Mouse (Mus musculus) MEL (cell line): Measurements from ENCODE around the gene Scg5. TPM values are rescaled to one million over a fixed set of nuclear protein-coding genes. Genes with fewer than 3 reads are reported as not detected.

ENCODE experiments used
- DNase-seq: peaks from one replicate; pipeline ENCODE4 v3.0.0; 2011; ENCODE audit warnings: low read depth, low spot score
- H3K27ac ChIP-seq: 2 replicates; pipeline ENCODE4 v1.5.1; 2012; ENCODE audit warnings: low read depth, mild to moderate bottlenecking, control low read depth, low read length, moderate library complexity; ENCODE audit not compliant: control insufficient read depth
- H3K27me3 ChIP-seq, 2 experiments: fragments of 150-350 bp in 1 of 2; sonication (generic) in 1 of 2; 2 replicates each; pipeline ENCODE4 v1.6.1; 2012; ENCODE audit warnings: low read length in 2 of 2, mild to moderate bottlenecking in 2 of 2, improper control_type of control experiment in 1 of 2, moderate library complexity in 1 of 2; ENCODE audit not compliant: insufficient read depth in 2 of 2, control insufficient read depth in 1 of 2
- H3K36me3 ChIP-seq, 2 experiments: 2 replicates each; pipeline ENCODE4 v1.6.1; 2012 to 2014; ENCODE audit warnings: low read length in 2 of 2, improper control_type of control experiment in 1 of 2, inconsistent platforms in 1 of 2, mild to moderate bottlenecking in 1 of 2; ENCODE audit not compliant: insufficient read depth in 2 of 2, control insufficient read depth in 1 of 2
- H3K4me1 ChIP-seq, 2 experiments: fragments of 150-350 bp in 1 of 2; sonication (generic) in 1 of 2; 2 replicates each; pipeline ENCODE4 v1.6.1; 2012; ENCODE audit warnings: low read length in 2 of 2, improper control_type of control experiment in 1 of 2, mild to moderate bottlenecking in 1 of 2; ENCODE audit not compliant: insufficient read depth in 2 of 2, control insufficient read depth in 1 of 2
- H3K4me3 ChIP-seq, 2 experiments: fragments of 150-350 bp in 1 of 2; sonication (generic) in 1 of 2; 2 replicates each; pipeline ENCODE4 v1.5.1; 2012; ENCODE audit warnings: low read depth in 2 of 2, low read length in 2 of 2, mild to moderate bottlenecking in 2 of 2, moderate library complexity in 2 of 2, control low read depth in 1 of 2, improper control_type of control experiment in 1 of 2; ENCODE audit not compliant: control insufficient read depth in 1 of 2, insufficient read depth in 1 of 2
- H3K79me2 ChIP-seq: 2 replicates; pipeline ENCODE4 v1.6.1; 2012; ENCODE audit warnings: mild to moderate bottlenecking, low read length, moderate library complexity; ENCODE audit not compliant: control insufficient read depth, poor library complexity, insufficient read depth
- H3K9ac ChIP-seq: 2 replicates; pipeline ENCODE4 v1.6.1; 2012; ENCODE audit warnings: low read depth, mild to moderate bottlenecking, control low read depth, low read length, moderate library complexity; ENCODE audit not compliant: control insufficient read depth, poor library complexity, severe bottlenecking
- H3K9me3 ChIP-seq: fragments of 150-350 bp; sonication (generic); replicated peaks from 2 replicates; pipeline ENCODE4 v1.6.1; 2012; ENCODE audit warnings: mild to moderate bottlenecking, low read length, improper control_type of control experiment, moderate library complexity; ENCODE audit not compliant: insufficient read depth
- CHD2 ChIP-seq: IDR thresholded peaks from 2 replicates; pipeline ENCODE4 v1.6.1; 2011; ENCODE audit warnings: low read length, improper control_type of control experiment
- CTCF ChIP-seq, 3 experiments: IDR thresholded peaks in 2 of 3; conservative IDR thresholded peaks in 1 of 3; 2 replicates each; pipeline ENCODE4 v1.5.1; 2011 to 2012; ENCODE audit warnings: low read length in 3 of 3, low read depth in 2 of 3, mild to moderate bottlenecking in 2 of 3, improper control_type of control experiment in 1 of 3, inconsistent platforms in 1 of 3, mixed read lengths in 1 of 3, moderate library complexity in 1 of 3; ENCODE audit not compliant: control insufficient read depth in 1 of 3, insufficient read depth in 1 of 3, poor library complexity in 1 of 3, severe bottlenecking in 1 of 3
- E2F4 ChIP-seq: IDR thresholded peaks from 2 replicates; pipeline ENCODE4 v1.6.1; 2011; ENCODE audit warnings: low read depth, low read length, improper control_type of control experiment, borderline replicate concordance
- ELF1 ChIP-seq: IDR thresholded peaks from 2 replicates; pipeline ENCODE4 v1.6.1; 2014; ENCODE audit warnings: low read depth, mild to moderate bottlenecking, inconsistent platforms, low read length, improper control_type of control experiment, moderate library complexity
- GABPA ChIP-seq: IDR thresholded peaks from 2 replicates; pipeline ENCODE4 v1.6.1; 2012; ENCODE audit warnings: low read depth, mild to moderate bottlenecking, inconsistent platforms, low read length, improper control_type of control experiment, moderate library complexity
- GATA1 ChIP-seq: IDR thresholded peaks from 2 replicates; pipeline ENCODE4 v1.6.1; 2011; ENCODE audit warnings: low read depth, low read length, improper control_type of control experiment
- JUND ChIP-seq: IDR thresholded peaks from 2 replicates; pipeline ENCODE4 v1.6.1; 2011; ENCODE audit warnings: low read depth, mild to moderate bottlenecking, improper control_type of control experiment, low read length
- KAT2A ChIP-seq: conservative IDR thresholded peaks from 2 replicates; pipeline ENCODE4 v1.6.1; 2012; ENCODE audit warnings: low read depth, low read length, improper control_type of control experiment, inconsistent platforms
- MAFK ChIP-seq: IDR thresholded peaks from 2 replicates; pipeline ENCODE4 v1.6.1; 2011; ENCODE audit warnings: low read depth, mild to moderate bottlenecking, low read length, improper control_type of control experiment, borderline replicate concordance
- MAX ChIP-seq: IDR thresholded peaks from 2 replicates; pipeline ENCODE4 v1.6.1; 2011; ENCODE audit warnings: low read length, improper control_type of control experiment
- MAZ ChIP-seq: IDR thresholded peaks from 2 replicates; pipeline ENCODE4 v1.6.1; 2012; ENCODE audit warnings: low read depth, mild to moderate bottlenecking, inconsistent platforms, low read length, improper control_type of control experiment
- MYC ChIP-seq: IDR thresholded peaks from 2 replicates; pipeline ENCODE4 v1.6.1; 2011; ENCODE audit warnings: low read depth, mild to moderate bottlenecking, low read length, improper control_type of control experiment, moderate library complexity
- NRF1 ChIP-seq: IDR thresholded peaks from 2 replicates; pipeline ENCODE4 v1.6.1; 2014; ENCODE audit warnings: low read depth, mild to moderate bottlenecking, inconsistent platforms, low read length, improper control_type of control experiment, moderate library complexity; ENCODE audit not compliant: poor library complexity, insufficient read depth, severe bottlenecking
- RAD21 ChIP-seq: IDR thresholded peaks from 2 replicates; pipeline ENCODE4 v1.6.1; 2011; ENCODE audit warnings: mild to moderate bottlenecking, low read depth, low read length, improper control_type of control experiment
- RCOR1 ChIP-seq: IDR thresholded peaks from 2 replicates; pipeline ENCODE4 v1.6.1; 2012; ENCODE audit warnings: low read depth, mild to moderate bottlenecking, inconsistent platforms, low read length, improper control_type of control experiment
- SIN3A ChIP-seq: IDR thresholded peaks from 2 replicates; pipeline ENCODE4 v1.6.1; 2012; ENCODE audit warnings: low read length, improper control_type of control experiment, inconsistent platforms
- SMC3 ChIP-seq: IDR thresholded peaks from 2 replicates; pipeline ENCODE4 v1.6.1; 2011; ENCODE audit warnings: low read depth, low read length, improper control_type of control experiment
- TAL1 ChIP-seq: IDR thresholded peaks from 2 replicates; pipeline ENCODE4 v1.6.1; 2012; ENCODE audit warnings: mild to moderate bottlenecking, inconsistent platforms, low read length, moderate library complexity, mixed read lengths
- TCF12 ChIP-seq: IDR thresholded peaks from 2 replicates; pipeline ENCODE4 v1.6.1; 2014; ENCODE audit warnings: low read depth, mild to moderate bottlenecking, inconsistent platforms, low read length, improper control_type of control experiment, moderate library complexity
- UBTF ChIP-seq: IDR thresholded peaks from 2 replicates; pipeline ENCODE4 v1.6.1; 2012; ENCODE audit warnings: low read depth, mild to moderate bottlenecking, inconsistent platforms, low read length, improper control_type of control experiment, moderate library complexity, borderline replicate concordance; ENCODE audit not compliant: insufficient read depth
- USF2 ChIP-seq, 2 experiments: IDR thresholded peaks; 2 replicates each; pipeline ENCODE4 v1.6.1; 2011 to 2012; ENCODE audit warnings: improper control_type of control experiment in 2 of 2, low read length in 2 of 2, borderline replicate concordance in 1 of 2, inconsistent platforms in 1 of 2, low read depth in 1 of 2, mild to moderate bottlenecking in 1 of 2; ENCODE audit not compliant: insufficient read depth in 1 of 2
- ZC3H11A ChIP-seq: IDR thresholded peaks from 2 replicates; pipeline ENCODE4 v1.6.1; 2012; ENCODE audit warnings: low read depth, mild to moderate bottlenecking, inconsistent platforms, low read length, improper control_type of control experiment
- ZMIZ1 ChIP-seq: IDR thresholded peaks from 2 replicates; pipeline ENCODE4 v1.6.1; 2012; ENCODE audit warnings: low read depth, mild to moderate bottlenecking, inconsistent platforms, low read length, improper control_type of control experiment, moderate library complexity
- ZNF384 ChIP-seq: IDR thresholded peaks from 2 replicates; pipeline ENCODE4 v1.6.1; 2012; ENCODE audit warnings: low read depth, mild to moderate bottlenecking, inconsistent platforms, low read length, improper control_type of control experiment
- polyA plus RNA-seq, 2 experiments: library from polyadenylated mRNA; stranded (reverse) in 1 of 2; unstranded in 1 of 2; fragments of >175 nt in 1 of 2; fragments of >200 nt in 1 of 2; gene quantifications; 2 replicates each; pipeline versions ENCODE4 v1.2.1 to v1.2.4; 2012; ENCODE audit warnings: low replicate concordance in 2 of 2, low read depth in 1 of 2; ENCODE audit not compliant: insufficient read length in 2 of 2, insufficient read depth in 1 of 2, missing spikeins in 1 of 2
- total RNA-seq: library from RNA; depleted of rRNA; stranded (reverse); fragments of 300-350 nt; gene quantifications from 2 replicates; pipeline ENCODE4 v1.2.3, GENCODE M21; 2012

Scg5 gene
- total and polyA plus RNA-seq, 3 experiments = 0.17 to 0.31 TPM; not detected in 1

GRCm38 (mm10) chr2:113868404-113868803, 39.5 kb upstream of the Scg5 start:
- Histone ChIP-seq H3K4me3 (no peak overlapping the region), H3K4me1 (0 out of 4 replicates have a peak, but pooled peaks cover 0 to 5% of the 10 kb centered on the region in 2 experiments), H3K79me2 (no peaks in the 10 kb centered on the region), H3K9me3 (no peaks in the 10 kb centered on the region), H3K27me3 (no peaks in the 10 kb centered on the region; a peak in 2 of 4 replicates), H3K36me3 (no peaks in the 10 kb centered on the region; a peak in 1 of 4 replicates), H3K9ac (no peak overlapping the region), H3K27ac (no peak overlapping the region)
- no peak for DNase-seq
- TF ChIP-seq RAD21 (no peak), MAX (no peak), TAL1 (no peak), NRF1 (no peak), ZNF384 (peak; percentile 80), ELF1 (no peak), SIN3A (no peak), RCOR1 (no peak)

GRCm38 (mm10) chr2:113866155-113866554, 37.2 kb upstream of the Scg5 start:
- TF ChIP-seq CTCF (IDR thresholded peaks at IDR 0.05 in 2 of 3, conservative IDR thresholded peaks at IDR 0.05 in 1 of 3; ENCODE audit: control insufficient read depth in 1 of 3, insufficient read depth in 1 of 3, low read depth in 2 of 3, low read length in 3 of 3, poor library complexity in 1 of 3, severe bottlenecking in 1 of 3) (peak in 2 of 3 experiments; percentile 11 to 54; a peak in 2 of 6 replicates), MAX (no peak), TCF12 (no peak), ZNF384 (no peak), CHD2 (no peak), JUND (no peak), ELF1 (no peak), RAD21 (peak; percentile 74), GATA1 (no peak), ZC3H11A (peak; percentile 35), E2F4 (no peak), GABPA (no peak), KAT2A (no peak), MAZ (no peak), USF2 (IDR thresholded peaks at IDR 0.05; ENCODE audit: borderline replicate concordance in 1 of 2, insufficient read depth in 1 of 2, low read depth in 1 of 2, low read length in 2 of 2) (no peak), UBTF (no peak), MYC (no peak), MAFK (no peak), ZMIZ1 (no peak), SMC3 (peak; percentile 49)
- TF ChIP-seq, all 39 proteins: peak for 4
- peak; percentile 46 for DNase-seq
- H3K9me3 ChIP-seq = no peaks in the 10 kb centered on the region

More at GRCm38 (mm10) chr2:113866155-113866554, 37.2 kb upstream of the Scg5 start:
- H3K36me3 ChIP-seq = no peaks in the 10 kb centered on the region; a peak in 1 of 4 replicates
- H3K4me3 ChIP-seq = no peak overlapping the region
- no peak overlapping the region for H3K9ac ChIP-seq
- 0 out of 4 replicates have a peak, but pooled peaks cover 0 to 5% of the 10 kb centered on the region in 2 experiments for H3K4me1 ChIP-seq
- no peak overlapping the region for H3K27ac ChIP-seq
- no peaks in the 10 kb centered on the region for H3K79me2 ChIP-seq
- peaks cover 0 to 2% of the 10 kb centered on the region in 2 experiments; a peak in 3 of 4 replicates for H3K27me3 ChIP-seq
